Mouse (Mus musculus) heart, embryonic 10.5 days (tissue): Measurements from ENCODE around the gene Kap. TPM values are rescaled to one million over a fixed set of nuclear protein-coding genes. Genes with fewer than 3 reads are reported as not detected.

Experiments used
- polyA plus RNA-seq: library from polyadenylated mRNA; unstranded; fragments of >200 nt; fragmentation: Nextera tagmentation; extraction: Ambion mirVana; gene quantifications from 2 replicates; pipeline ENCODE4 v1.2.1, GENCODE M21; 2016

The Kap gene
- polyA plus RNA-seq, 1 experiment from 2014 or later = not detected

Other genes starting within 250 kb of the Kap start
- 16.2 and 17.2 TPM in 2 replicates for gene Etv6, start 181.9 kb upstream of the Kap start, polyA plus RNA-seq